Mouse (Mus musculus) neural tube, embryonic 15.5 days (tissue): ENCODE results near the gene Onecut1. TPM values are rescaled to one million over a fixed set of nuclear protein-coding genes. Genes with fewer than 3 reads are reported as not detected.

Experiments
- ATAC-seq: fragments of 200-750 bp; cut with Nextera tagmentation; 2 replicates; pipeline ENCODE4 v1.8.0; 2017; ENCODE audit warnings: mild to moderate bottlenecking, moderate TSS enrichment, moderate library complexity; ENCODE audit not compliant: low FRiP score
- H3K27ac ChIP-seq: fragments of 300-500 bp; sonication (generic); replicated peaks from 2 replicates; pipeline ENCODE4 v1.5.1; 2015; ENCODE audit warnings: mild to moderate bottlenecking, inconsistent platforms
- H3K27me3 ChIP-seq: fragments of 300-500 bp; sonication (generic); replicated peaks from 2 replicates; pipeline ENCODE4 v1.6.1; 2015; ENCODE audit warnings: inconsistent platforms
- H3K36me3 ChIP-seq: fragments of 300-500 bp; sonication (generic); 2 replicates; pipeline ENCODE4 v1.6.1; 2015; ENCODE audit warnings: inconsistent platforms
- H3K4me1 ChIP-seq: fragments of 300-500 bp; sonication (generic); 2 replicates; pipeline ENCODE4 v1.6.1; 2015; ENCODE audit warnings: inconsistent platforms
- H3K4me2 ChIP-seq: fragments of 300-500 bp; sonication (generic); 2 replicates; pipeline ENCODE4 v1.6.1; 2015; ENCODE audit warnings: inconsistent platforms, mild to moderate bottlenecking, moderate library complexity
- H3K4me3 ChIP-seq: fragments of 300-500 bp; sonication (generic); replicated peaks from 2 replicates; pipeline ENCODE4 v1.5.1; 2015; ENCODE audit warnings: mild to moderate bottlenecking, inconsistent platforms
- H3K9ac ChIP-seq: fragments of 300-500 bp; sonication (generic); replicated peaks from 2 replicates; pipeline ENCODE4 v1.6.1; 2015; ENCODE audit warnings: mild to moderate bottlenecking, inconsistent platforms
- H3K9me3 ChIP-seq: fragments of 300-500 bp; sonication (generic); replicated peaks from 2 replicates; pipeline ENCODE4 v1.6.1; 2016; ENCODE audit warnings: inconsistent platforms
- whole genome bisulfite sequencing: fragments of 180-500 bp; shearing (Covaris S2); methylation state at CpG from one replicate; pipeline ENCODE4 v1.1.7; 2015; ENCODE audit warnings: mixed read lengths; 5-methylcytosine and 5-hydroxymethylcytosine counted together
- polyA plus RNA-seq: library from polyadenylated mRNA; unstranded; fragments of >200 nt; fragmentation: Nextera tagmentation; extraction: Ambion mirVana; gene quantifications from 2 replicates; pipeline ENCODE4 v1.2.1, GENCODE M21; 2015

Gene Onecut1
- polyA plus RNA-seq, 1 experiment from 2014 or later, result 3.5 TPM

DNA sequence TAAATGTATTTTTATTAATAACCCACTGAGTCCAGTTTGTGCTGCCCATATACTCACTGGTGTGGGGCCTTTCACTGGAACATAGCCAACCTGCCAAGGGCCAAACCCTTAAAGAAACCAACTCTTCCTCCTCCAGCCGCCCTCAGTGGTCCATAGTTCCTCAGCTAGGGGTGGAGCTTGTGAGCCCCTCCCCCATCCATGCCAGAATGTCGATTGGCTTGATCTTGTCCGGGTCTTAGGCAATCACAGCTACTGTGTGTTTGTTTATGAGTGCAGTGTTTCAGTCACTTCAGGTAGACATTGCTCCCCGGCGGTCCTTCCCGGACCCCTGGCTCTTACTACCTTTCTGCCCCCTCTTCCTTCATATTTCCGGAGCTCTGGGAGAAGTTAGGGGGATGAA lies 35.0 kb downstream of the Onecut1 start:
- 87% methylated on average over 7 of the region's 7 CpGs for WGBS

DNA sequence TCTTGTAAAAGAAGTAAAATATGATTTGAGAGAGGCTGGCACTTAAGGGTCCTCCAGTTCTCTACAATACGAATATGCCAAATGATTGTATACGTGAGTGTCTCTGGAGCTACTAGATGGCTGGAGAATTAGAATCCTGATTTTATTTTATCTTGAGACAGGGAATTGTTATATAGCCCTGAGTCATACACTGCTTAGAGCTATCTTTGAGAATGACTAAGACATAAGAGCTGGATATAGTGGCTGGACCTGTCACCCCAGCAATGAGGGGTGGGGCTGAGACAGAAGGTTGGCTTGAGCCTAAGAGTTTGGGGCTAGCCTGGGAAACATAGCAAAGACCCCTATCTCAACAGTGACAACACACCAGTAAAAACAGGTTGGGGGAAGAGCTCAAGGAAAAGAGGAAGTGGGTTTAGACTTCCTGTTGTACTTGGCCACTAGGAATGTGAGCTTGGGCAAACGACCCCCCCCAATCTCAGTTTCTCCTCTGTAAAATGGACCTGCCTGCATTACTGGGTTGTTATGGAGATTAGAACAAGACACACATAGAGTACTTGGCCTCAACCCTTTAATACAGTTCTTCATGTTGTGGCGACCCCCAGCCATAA lies 35.8 kb downstream of the Onecut1 start:
- Histone ChIP-seq H3K4me1 (no peaks in the 10 kb centered on the region), H3K36me3 (no peaks in the 10 kb centered on the region), H3K4me2 (no peak overlapping the region), H3K9me3 (no peaks in the 10 kb centered on the region), H3K9ac (no peak overlapping the region), H3K4me3 (no peak overlapping the region), H3K27ac (no peak overlapping the region), H3K27me3 (no peaks in the 10 kb centered on the region)
- 87% methylated on average over 4 of the region's 4 CpGs for WGBS
- ATAC-seq, result no peak

More for the DNA sequence above, 35.0 kb downstream of the Onecut1 start:
- Histone ChIP-seq H3K27me3 (no peaks in the 10 kb centered on the region), H3K9ac (no peak overlapping the region), H3K4me3 (no peak overlapping the region), H3K4me2 (no peak overlapping the region), H3K27ac (no peak overlapping the region), H3K36me3 (no peaks in the 10 kb centered on the region), H3K4me1 (no peaks in the 10 kb centered on the region), H3K9me3 (no peaks in the 10 kb centered on the region)
- no peak for ATAC-seq

DNA sequence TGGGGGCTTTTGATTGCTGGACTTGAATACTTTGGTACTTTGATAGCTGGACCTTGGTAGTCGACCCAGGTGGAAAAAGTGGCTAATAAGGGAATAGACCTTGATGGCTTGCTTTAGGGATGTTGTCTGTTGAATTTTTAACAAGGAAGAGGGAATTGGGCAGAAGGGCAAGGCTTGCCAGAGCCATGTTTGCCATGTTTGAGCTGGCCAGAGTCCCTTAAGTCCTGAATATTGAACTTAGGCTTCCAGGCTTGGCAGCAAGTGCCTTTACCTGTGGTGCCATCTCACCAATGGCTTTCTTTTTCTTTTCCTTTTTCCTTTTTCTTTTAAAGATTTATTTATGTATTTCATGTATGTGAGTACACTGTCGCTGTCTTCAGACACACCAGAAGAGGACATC lies 38.4 kb downstream of the Onecut1 start:
- Histone ChIP-seq H3K4me3 (no peak overlapping the region), H3K4me1 (no peaks in the 10 kb centered on the region), H3K36me3 (no peaks in the 10 kb centered on the region), H3K9me3 (no peaks in the 10 kb centered on the region), H3K27ac (no peak overlapping the region), H3K27me3 (no peaks in the 10 kb centered on the region), H3K4me2 (no peak overlapping the region), H3K9ac (no peak overlapping the region)
- ATAC-seq, result no peak
- WGBS, result 91% methylated on average over 2 of the region's 2 CpGs

DNA sequence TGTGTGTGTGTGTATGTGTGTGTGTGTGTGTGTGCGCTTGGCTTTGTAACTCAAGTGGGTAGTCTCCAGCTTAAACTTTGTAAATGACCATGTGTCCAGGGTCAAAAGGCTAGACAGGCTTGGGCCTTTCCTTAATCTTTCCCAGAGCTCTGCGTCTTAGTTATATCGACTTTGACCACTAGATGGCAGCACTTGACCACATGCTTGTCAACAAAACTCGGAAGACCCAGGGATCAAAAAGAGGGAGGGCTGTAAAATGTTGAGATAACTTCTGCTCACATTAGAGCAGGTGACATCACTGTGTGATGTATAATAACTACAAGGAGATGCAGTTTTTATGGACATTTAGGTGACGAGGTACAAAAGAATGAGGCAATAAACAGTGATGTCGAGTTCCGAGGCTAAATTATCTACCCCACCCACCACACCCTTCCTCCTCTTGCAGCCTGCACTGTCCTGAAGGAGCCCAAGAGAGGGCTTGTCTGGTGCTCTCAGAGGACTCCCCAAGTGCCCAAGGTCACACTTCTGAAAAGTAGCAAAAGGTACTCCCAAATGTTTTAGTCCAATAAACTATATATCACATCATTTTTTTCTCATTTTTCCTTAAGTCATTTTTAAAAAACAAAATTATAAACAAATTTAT lies 43.3 kb downstream of the Onecut1 start:
- Histone ChIP-seq H3K36me3 (no peaks in the 10 kb centered on the region), H3K4me2 (no peak overlapping the region), H3K27ac (no peak overlapping the region), H3K9me3 (no peaks in the 10 kb centered on the region), H3K27me3 (no peaks in the 10 kb centered on the region), H3K4me3 (no peak overlapping the region), H3K9ac (no peak overlapping the region), H3K4me1 (no peaks in the 10 kb centered on the region)
- peak; percentile 63; the same call in 1 of the 2 replicates for ATAC-seq
- WGBS, result 6% methylated on average over 7 of the region's 7 CpGs

DNA sequence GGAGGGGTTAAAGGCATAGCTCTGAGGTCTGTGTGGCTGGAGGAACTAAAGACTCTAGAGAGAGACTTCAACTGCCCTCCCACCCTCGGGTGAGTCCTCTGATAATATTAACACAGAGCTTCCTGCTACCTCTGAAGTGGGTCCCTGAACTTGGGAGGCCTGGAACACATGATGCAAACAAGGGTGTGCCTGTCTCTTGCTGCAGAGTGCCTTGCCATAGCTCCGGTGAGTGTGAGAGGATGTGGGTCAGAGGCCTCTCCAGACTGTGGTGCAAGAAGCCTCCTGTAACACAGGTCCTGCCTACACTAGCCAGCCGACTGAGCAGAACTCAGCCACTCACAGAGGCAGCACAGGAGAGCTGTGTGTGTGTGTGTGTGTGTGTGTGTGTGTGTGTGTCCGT lies 45.2 kb downstream of the Onecut1 start:
- WGBS, result 63% methylated on average over 4 of the region's 4 CpGs
- H3K9me3 ChIP-seq, result no peaks in the 10 kb centered on the region

DNA sequence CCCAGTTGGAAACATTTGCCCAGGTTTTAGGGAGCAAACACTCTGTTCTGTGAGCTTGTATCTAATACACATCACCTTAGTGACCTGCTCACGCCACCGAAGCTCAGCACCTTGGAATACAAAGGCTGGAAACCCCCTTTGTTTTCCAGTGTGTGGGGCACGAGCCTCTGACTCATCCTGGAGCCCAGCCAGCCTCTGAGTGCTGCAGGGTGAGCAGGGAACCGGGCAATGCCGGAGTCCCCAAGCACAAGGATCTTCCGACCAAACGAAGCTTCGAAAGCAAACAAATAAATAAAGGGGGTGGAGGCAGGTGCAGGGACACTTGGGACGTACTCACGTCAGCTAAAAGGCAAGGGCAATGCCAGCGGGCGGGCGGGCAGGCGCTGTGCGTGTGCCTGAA lies 47.5 kb downstream of the Onecut1 start:
- H3K4me1 ChIP-seq, result no peaks in the 10 kb centered on the region
- H3K9me3 ChIP-seq, result no peaks in the 10 kb centered on the region
- no peak overlapping the region for H3K27ac ChIP-seq
- no peak for ATAC-seq
- WGBS, result 51% methylated on average over 15 of the region's 15 CpGs
- no peaks in the 10 kb centered on the region for H3K36me3 ChIP-seq
- no peak overlapping the region for H3K9ac ChIP-seq
- no peak overlapping the region for H3K4me2 ChIP-seq
- H3K27me3 ChIP-seq, result no peaks in the 10 kb centered on the region
- no peak overlapping the region for H3K4me3 ChIP-seq

More for the DNA sequence above, 45.2 kb downstream of the Onecut1 start:
- no peak overlapping the region for H3K4me2 ChIP-seq
- no peak overlapping the region for H3K9ac ChIP-seq
- H3K27ac ChIP-seq, result no peak overlapping the region
- H3K4me1 ChIP-seq, result no peaks in the 10 kb centered on the region
- ATAC-seq, result no peak
- H3K4me3 ChIP-seq, result no peak overlapping the region
- no peaks in the 10 kb centered on the region for H3K27me3 ChIP-seq
- no peaks in the 10 kb centered on the region for H3K36me3 ChIP-seq

DNA sequence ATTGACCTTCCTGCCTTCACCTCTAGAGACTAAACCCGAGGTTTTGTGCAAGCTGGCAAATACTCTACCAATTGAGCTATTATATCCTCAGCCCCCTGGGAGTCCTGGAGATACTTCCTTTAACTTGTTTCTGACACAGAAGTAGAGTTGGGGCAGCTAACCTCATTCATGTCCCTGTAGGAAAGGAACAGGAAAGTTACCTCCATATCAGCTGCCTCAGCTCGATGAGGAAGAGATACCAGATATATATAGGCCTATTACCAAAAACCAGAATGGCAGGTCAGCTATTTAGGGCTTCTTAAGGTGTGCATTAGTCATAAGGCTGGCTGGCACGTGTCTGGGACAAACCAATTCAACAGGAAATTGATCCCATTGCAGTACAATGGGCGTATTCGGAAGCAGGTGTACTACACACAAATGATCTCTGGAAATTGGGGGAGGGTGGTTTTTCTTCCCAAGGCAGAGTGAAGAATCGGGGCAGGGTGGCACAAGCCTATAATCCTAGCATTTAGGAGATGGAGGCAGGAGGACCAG lies 48.6 kb downstream of the Onecut1 start:
- Histone ChIP-seq H3K9ac (no peak overlapping the region), H3K9me3 (no peaks in the 10 kb centered on the region), H3K27ac (no peak overlapping the region), H3K4me2 (no peak overlapping the region), H3K4me3 (no peak overlapping the region), H3K27me3 (no peaks in the 10 kb centered on the region), H3K4me1 (no peaks in the 10 kb centered on the region), H3K36me3 (no peaks in the 10 kb centered on the region)
- ATAC-seq, result no peak
- 84% methylated on average over 6 of the region's 6 CpGs for WGBS

DNA sequence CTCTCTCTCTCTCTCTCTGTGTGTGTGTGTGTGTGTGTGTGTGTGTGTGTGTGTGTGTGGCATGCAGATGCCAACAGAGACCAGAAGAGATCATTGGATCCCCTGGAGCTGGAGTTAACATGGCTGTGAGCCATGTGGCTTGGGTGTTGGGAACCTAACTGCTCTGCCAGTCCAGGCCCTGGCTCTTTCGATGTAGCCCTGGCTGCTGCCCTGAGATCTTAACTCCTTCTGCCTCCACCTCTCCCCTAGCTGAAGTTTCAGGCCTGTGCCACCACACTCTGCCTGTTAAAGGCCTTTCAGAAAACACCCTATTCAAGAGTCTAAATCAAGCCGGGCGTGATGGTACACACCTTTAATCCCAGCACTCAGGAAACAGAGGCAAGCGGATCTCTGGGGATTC lies 49.7 kb downstream of the Onecut1 start:
- no peaks in the 10 kb centered on the region for H3K27me3 ChIP-seq
- H3K4me2 ChIP-seq, result no peak overlapping the region
- no peak overlapping the region for H3K4me3 ChIP-seq
- no peaks in the 10 kb centered on the region for H3K36me3 ChIP-seq
- H3K9me3 ChIP-seq, result no peaks in the 10 kb centered on the region
- no peak overlapping the region for H3K9ac ChIP-seq
- no peak overlapping the region for H3K27ac ChIP-seq
- ATAC-seq, result no peak
- no peaks in the 10 kb centered on the region for H3K4me1 ChIP-seq
- WGBS, result 73% methylated on average over 4 of the region's 4 CpGs

DNA sequence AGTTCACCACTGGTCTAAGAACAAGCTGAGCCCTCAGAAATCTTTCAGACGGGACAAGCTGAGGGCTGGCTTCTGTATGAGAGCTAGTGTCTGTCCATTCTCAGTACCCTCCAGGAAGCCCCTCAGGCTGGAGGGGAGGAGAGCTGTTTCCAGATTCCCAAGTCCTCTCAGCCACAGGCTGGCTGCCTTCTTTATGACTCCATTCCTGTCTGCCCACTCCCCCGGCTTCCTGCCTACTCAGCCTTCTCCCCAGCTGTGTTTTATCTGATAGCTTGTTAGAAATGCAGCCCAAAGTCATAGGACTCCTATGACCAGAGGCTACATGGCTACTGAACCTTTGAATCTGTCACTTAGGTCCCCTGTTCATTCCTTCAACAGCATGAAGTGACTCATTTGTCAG lies 50.2 kb downstream of the Onecut1 start:
- Histone ChIP-seq H3K4me1 (no peaks in the 10 kb centered on the region), H3K27ac (no peak overlapping the region), H3K4me2 (no peak overlapping the region), H3K27me3 (no peaks in the 10 kb centered on the region), H3K9ac (no peak overlapping the region), H3K36me3 (no peaks in the 10 kb centered on the region), H3K9me3 (no peaks in the 10 kb centered on the region), H3K4me3 (no peak overlapping the region)
- WGBS, result 59% methylated on average over 2 of the region's 2 CpGs
- ATAC-seq, result no peak

DNA sequence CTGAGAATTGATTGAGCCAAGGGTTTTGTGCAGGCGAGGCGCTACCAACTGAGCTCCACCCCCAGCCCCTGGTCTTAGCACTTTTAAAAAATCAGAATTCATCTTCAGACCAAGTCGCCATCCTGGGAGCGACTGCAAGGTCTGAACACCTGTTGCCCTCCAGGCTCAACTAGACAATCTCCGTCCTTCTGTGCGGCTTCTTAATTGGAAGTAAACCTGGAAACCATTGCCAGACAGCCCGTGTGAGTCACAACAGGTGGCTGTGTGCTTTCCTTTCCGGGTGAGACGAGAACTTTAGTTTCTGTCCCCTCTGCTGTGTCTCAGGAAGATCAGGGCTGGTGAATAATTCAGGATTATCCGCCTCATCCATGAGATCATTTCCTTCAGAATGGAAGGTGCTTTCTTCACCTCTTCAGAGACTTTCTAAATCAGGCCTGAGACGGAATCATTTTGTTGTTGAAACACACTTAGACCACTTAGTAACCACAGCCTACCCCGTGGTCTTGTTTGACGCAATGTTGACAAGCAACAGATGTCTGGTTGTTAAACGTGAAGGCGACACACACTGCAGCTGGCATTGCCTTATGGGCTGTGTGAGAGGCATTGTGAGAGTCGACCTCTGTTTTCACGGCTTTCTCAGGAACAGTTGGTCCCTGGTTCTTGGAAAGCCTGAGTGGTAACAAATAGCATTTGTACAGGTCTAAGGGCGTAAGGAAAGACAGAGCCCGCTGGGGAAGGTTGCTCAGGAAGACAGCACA lies 51.1 kb downstream of the Onecut1 start:
- Histone ChIP-seq H3K9ac (no peak overlapping the region), H3K27ac (no peak overlapping the region), H3K27me3 (no peaks in the 10 kb centered on the region), H3K4me2 (no peak overlapping the region), H3K36me3 (no peaks in the 10 kb centered on the region), H3K4me1 (no peaks in the 10 kb centered on the region), H3K9me3 (peaks cover 6% of the 10 kb centered on the region; the same call in 1 of the 2 replicates), H3K4me3 (no peak overlapping the region)
- ATAC-seq, result no peak
- WGBS, result 72% methylated on average over 19 of the region's 19 CpGs

DNA sequence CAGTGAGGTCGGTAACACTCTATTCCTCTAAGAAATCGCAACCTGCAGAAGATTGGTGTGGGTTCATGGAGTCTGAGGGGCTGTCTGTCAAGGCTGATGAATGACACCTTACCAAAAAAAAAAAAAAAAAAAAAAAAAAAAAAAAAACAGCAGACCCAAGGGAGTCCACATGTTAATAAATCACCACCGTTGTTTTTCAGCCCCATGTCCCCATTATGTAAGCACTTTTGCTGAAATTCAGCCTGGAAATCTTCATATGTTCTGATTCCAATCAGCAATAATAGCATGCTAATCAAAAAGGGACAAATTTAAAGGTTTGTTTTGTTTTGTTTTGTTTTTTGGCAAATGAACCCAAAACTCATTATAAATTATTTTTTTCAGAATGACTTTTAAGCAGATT lies 53.9 kb downstream of the Onecut1 start:
- 85% methylated on average over 3 of the region's 3 CpGs for WGBS
- H3K4me1 ChIP-seq, result no peaks in the 10 kb centered on the region
- H3K4me2 ChIP-seq, result no peak overlapping the region
- ATAC-seq, result no peak
- no peak overlapping the region for H3K27ac ChIP-seq
- H3K27me3 ChIP-seq, result no peaks in the 10 kb centered on the region
- peaks cover 6% of the 10 kb centered on the region; the same call in 1 of the 2 replicates for H3K9me3 ChIP-seq
- no peak overlapping the region for H3K4me3 ChIP-seq
- H3K36me3 ChIP-seq, result no peaks in the 10 kb centered on the region
- H3K9ac ChIP-seq, result no peak overlapping the region

DNA sequence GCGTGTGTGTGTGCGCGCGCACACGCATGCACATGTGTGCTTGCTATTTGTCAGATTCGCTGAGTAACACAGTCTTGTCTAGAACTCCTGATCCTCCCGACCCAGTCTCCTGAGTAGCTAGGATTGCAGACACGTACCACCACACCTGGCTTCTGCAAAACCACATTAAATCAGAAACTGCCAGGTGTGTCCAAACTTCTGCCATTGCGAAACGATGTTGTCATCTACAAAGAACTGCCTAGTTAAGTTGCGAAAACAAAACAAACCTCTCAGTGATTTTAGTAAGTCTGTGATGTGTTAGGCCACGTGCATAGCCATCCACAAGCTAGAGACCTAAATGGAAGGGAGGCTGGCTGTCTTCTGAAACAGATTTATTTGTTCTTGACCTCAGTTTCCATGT lies 58.7 kb downstream of the Onecut1 start:
- H3K4me3 ChIP-seq, result no peak overlapping the region
- no peak for ATAC-seq
- H3K27me3 ChIP-seq, result no peaks in the 10 kb centered on the region
- no peaks in the 10 kb centered on the region for H3K36me3 ChIP-seq
- no peak overlapping the region for H3K9ac ChIP-seq
- 97% methylated on average over 12 of the region's 12 CpGs for WGBS
- no peak overlapping the region for H3K4me2 ChIP-seq
- H3K4me1 ChIP-seq, result peaks cover 5% of the 10 kb centered on the region; the same call in 1 of the 2 replicates
- H3K27ac ChIP-seq, result no peak overlapping the region
- peaks cover 6% of the 10 kb centered on the region; the same call in 1 of the 2 replicates for H3K9me3 ChIP-seq
